Mouse (Mus musculus) erythroblast, embryonic 14.5 days (primary cell): ENCODE data around the gene Dtx2.

Experiments used
- GATA1 ChIP-seq: IDR thresholded peaks from 2 replicates; pipeline ENCODE4 v1.6.1; 2012; ENCODE audit warnings: low read length, inconsistent platforms, mixed read lengths
- TAL1 ChIP-seq: IDR thresholded peaks from 3 replicates; pipeline ENCODE4 v1.6.1; 2012; ENCODE audit warnings: low read length, inconsistent platforms, mixed read lengths

DNA sequence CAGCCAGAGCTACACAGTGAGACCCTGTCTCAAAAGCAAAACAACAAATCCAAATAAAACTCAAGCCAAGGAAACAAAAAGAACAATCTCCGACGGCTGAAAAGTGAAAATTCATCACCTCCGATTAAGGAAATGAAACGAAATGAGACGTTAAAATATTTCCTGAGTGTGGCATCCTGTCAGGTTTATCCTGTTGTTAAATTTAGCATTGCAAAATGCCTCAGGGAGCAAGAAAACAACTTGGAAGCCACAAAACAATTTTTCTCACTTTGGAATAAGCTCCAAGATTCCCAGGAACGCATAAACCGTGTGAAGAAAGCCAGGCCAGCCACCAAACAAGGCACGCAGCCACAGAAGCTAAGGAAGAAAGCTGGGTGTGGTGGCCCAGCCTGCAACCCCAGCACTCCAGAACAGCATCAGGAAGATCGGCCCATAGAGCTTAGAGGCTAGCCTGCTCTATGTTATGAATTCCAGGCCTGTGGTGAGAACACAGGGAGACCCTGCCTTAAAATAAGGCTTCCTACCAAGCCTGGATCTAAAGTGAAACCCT, 82.5 kb downstream of the Dtx2 start:
- TF ChIP-seq TAL1 (no peak), GATA1 (no peak)
